Mouse (Mus musculus) spleen, postnatal 4 days (tissue): ENCODE measurements around the gene Rps6kb2.
A peak's percentile ranks its signal among the peaks of the same experiment; 100 is the strongest.

Experiments
- DNase-seq, 2 experiments: peaks; one replicate each; pipeline ENCODE4 v3.0.0; 2022; ENCODE audit warnings: low spot score in 2 of 2

Gene Rps6kb2

DNA sequence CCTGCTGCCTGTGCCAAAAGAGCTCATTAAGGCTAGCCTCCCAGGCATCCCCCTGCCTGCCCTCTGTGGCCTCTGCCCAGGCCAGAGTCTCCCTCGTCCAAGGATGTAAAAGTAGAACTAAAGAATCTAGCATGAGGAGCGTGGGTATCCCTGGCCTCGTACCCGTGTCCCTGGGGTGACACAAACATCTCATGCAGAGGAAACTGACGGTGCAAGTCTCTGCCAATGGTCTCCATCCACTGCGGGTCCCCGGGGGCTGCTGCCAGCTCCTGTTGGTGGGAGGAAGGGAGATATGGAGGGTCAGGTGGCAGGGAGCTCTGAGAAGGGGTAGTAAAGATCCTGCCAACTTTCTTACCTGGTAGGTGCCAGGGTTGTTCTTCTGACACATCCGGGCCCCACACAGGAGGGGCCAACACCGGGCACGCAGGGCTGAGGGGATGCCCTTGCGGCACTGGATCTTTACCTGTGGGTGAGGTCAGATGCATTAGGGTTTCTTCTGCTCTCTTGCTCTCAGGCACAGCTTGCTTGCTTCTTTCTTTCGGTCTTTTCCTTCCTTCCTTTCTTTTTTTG is 26.0 kb upstream of the Rps6kb2 start:
- DNase-seq, result no peak

DNA sequence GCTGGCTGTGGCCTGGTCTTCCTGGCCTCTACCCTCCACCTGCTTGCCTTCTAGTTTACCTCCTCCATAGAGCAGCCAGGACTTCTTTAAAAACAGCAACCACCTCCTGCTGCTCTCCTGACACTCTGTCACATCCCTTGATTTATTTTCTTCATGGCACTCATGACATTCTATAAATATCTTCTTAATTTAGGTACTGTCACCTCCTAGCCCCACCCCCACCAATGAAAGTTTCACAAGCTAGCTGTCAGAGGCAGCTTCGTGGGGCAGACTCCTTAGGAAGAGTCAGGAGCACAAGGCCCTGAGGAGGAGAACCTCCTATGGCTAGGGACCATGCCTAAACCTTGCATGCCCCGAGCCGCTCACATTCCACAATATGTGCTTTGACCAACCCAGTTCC is 24.1 kb upstream of the Rps6kb2 start:
- no peak for DNase-seq

DNA sequence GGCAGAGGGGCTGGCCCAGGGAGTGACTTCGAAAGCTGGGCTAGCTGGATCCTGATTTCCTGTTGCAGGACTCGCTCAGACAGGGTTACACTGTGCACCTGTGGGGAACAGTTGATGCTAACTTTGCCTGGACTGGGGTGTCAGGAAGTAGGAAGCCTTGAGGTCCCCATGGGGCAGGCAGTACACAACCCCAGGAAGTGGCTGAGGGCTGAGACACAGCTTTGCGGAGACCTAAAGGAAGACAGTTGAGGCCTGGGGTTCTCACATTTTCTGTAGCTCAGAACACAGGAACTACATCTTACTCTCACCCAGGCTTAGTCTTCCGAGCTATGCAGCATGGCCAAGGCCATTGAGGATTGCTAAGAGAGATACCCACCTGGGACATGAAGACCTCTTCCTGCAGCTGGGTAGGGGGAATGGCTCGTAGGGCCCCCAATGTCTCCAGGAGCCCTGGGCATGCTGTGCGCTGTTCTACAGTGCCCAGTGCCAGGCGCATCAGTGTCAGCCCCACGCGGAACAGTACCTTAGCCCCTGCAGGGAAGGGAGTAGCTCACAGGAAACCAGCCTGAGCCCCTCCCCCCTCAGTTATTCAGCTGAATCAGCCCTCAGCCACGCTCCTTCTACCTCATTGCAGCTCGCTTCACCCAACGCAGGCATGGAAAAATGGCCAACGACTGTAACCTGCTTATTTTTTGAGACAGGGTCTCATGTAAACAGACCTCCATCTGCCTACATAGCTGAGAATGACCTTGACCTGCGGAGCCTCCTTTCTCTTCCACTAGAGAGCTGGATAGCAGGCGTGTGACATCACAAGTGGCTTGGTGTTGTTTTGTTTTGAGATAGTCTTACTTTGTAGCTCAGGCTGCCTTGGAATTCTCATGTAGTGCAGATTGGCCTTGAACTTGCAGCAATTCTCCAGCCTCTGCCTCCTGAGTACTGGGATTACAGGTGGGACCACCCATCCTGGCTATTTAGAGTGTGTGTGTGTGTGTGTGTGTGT is 22.1 kb upstream of the Rps6kb2 start:
- peak; percentile 63 to 78 for DNase-seq

DNA sequence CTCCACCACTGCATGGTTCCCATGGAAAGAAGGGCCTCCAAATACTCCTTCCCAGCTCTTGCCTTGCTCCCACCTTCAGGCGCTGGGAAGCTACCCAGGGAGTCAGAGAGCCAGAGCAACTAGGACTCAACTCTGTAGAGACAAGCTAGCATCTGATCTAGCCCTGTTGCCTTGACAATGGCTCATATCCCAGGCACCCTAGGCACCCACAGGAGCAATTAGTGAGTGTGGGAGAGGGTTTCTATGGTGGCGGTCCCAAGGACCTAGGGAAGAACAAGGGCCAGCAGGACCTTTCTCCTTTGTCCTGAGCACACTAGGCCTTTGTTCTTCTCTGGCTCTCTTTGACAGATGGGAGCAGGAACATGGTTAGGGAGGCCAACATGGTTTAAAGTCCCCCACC is 20.5 kb upstream of the Rps6kb2 start:
- no peak for DNase-seq

DNA sequence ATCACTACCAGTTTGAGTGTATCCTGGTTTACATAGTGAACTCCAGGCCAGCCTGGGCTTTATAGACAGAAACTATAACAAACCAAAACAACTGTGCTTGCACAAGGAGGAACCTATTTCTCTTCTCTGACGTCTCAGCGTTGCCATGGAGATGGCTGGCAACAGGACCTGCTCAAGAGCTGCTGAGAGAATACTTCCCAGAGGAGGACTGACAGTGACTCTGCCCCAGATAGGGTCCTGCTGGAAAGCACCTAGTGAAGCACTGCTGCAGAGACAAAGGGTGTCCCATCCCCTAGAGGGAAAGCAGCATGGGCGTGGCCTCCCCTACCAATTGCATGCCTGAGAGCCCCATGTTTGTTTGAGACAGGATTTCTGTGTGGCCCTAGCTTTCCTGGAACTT is 18.7 kb upstream of the Rps6kb2 start:
- DNase-seq, result peak in 1 of 2 experiments; percentile 48

DNA sequence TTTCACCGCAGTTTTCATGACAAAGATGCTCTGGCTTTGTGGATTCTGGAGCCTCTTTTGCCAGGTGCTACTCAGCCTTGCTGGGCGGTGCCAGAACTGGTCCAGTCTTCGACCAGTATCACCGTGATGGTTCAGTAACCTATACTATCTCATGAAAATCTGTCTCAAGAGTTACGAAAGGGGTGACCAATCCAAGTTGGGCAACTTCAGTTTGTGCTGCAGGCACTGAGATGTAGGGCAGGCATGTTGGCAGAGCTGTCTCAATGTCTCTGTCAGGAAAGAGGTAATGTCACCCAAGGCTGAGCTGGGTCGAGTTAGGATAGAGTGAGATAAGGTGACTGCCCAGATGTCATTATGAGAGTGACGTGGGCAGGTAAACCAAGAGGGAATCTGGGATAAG is 17.3 kb upstream of the Rps6kb2 start:
- DNase-seq, result no peak

DNA sequence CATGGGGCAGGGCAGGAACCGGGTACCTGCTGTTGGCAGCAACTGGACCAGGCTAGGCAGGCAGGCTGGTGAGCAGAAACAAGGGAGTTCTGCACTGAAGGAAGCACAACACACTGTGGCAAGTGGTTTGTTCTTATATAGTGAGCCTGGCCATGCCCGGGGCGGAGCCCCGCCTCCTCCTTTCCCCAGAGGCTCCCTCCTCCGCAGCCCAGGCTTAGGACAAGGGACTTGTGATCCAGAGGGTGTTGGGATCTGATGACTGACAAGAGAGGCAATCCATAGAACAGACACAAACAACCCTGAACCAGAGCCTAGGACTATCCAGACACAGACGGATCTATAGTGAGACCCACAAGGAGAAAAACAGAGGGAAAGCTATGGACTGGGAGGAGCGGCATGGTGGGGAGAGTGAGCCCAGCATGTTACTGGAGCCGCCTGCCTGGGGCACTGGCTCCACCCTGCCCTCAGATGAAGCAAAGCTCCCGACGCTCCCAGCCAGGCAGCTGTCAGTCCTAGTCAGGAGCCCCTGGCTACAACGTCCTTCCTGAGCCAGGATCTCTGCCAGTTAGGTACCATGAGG is 12.3 kb upstream of the Rps6kb2 start, which contains the start of gene Carns1:
Carns1 (minus strand) TSS at position 112 of the 580 bp plus-strand sequence.
- DNase-seq, result no peak

DNA sequence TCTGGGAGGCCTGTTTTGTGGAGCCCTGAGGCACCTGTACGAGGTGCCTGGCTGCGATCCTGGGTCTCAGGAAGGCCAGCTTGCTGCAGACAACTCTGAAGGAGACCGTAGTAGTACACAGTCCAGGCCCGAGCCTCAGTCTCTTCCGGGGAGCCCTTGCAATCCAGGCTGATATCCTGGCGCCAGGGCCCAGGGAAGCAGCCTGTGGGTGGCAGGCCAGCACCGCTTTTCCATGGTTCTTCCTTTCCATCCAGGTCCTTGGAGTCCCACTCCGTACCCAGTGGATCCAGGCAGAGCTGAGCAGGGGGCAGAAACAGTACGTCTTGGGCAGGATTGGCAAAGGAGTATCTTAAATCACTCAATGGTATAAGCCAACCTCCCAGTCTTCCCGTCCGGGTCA is 9.8 kb upstream of the Rps6kb2 start:
- no peak for DNase-seq

DNA sequence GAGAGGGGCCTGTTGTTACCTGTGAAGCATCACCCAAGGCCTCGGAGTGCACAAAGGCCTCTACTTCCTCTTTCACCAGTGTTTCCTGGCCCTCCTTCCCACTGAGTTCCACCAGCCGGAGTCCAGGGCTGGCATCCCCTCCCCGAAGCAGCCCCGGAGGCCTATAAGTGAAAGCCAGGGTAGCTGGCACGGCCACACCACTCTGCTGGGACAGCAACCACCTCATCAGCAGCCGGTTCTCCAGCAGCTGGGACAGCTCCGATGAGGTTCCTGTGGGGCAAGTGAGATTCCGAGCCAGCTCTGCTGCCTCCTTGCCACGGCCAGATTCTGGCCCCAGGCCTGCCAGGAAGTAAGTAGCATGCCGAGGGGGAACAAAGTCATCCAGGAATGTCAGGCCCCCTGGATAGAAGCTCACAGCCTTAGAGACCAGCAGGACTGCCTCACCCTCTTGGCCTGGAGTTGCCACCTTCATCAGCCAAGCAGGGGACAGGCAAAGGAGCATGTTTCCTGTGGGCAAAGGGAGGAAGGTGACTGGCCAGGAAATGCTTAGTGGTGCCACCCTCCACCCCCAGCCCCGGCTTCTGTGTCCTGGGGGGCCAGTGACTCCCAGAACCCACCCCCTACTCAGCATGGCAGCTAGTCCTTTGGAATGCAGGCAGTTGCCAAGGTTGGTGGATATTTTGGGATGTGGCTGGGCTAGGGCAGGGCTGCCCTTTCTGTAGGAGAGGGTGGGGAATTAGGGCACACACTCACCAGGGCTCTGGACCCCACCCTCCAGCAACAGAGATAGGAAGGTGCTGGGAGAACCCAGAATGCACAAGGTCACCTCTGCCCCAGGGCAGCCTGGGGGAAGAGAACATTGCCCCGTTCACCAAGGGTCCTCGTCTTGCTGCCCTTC is 8.5 kb upstream of the Rps6kb2 start:
- DNase-seq, result peak in 1 of 2 experiments; percentile 72

DNA sequence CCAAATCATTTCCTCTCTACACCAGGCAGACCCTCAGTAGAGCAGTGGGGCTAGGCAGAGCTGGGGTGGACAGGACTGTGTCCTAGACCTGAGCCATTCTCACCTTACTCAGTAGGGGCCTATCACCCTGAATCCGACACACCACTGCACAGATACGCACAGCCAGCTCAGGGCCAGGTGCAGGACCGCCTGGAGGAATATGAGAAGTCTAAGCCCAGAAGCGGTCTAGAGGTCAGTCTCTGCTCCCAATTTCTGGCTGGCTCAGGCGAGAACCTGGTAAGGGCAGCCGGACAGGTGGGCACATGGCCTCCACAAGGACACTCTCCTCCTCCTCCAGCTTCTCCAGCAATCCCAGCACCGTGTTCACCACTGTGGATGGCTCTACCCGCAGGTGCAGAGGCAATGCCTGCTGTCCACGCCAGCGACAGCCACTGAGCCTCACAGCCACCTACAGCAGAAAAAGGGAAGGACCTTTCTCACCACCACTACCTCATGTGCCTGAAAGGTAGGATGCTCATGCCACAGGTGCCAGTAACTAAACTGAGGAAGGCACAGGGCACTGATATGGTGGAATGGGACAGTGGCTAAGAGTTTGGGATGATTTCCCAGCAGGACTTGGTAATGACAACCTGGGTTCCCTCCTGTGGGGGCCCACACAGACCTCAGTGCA is 7.7 kb upstream of the Rps6kb2 start:
- no peak for DNase-seq

DNA sequence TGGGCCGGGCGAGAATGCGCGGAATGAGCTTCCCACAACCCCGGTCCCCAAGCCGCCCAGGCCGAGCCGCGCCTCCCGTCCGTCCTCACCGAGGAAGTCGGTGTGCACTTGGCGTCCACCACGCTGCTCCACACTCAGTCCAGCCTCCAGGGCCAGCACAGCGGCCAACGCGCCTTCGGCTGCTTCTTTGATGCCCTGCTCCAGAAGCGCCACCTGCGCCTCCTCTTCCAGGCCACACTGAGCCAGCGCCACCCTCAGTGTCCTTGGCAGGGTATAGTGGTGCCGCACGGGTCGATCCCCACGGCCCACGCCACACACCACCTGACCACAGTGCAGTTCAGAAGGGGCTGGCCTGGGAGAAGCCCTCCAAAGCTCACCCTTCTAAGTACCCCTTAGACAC is 6.7 kb upstream of the Rps6kb2 start:
- no peak for DNase-seq

DNA sequence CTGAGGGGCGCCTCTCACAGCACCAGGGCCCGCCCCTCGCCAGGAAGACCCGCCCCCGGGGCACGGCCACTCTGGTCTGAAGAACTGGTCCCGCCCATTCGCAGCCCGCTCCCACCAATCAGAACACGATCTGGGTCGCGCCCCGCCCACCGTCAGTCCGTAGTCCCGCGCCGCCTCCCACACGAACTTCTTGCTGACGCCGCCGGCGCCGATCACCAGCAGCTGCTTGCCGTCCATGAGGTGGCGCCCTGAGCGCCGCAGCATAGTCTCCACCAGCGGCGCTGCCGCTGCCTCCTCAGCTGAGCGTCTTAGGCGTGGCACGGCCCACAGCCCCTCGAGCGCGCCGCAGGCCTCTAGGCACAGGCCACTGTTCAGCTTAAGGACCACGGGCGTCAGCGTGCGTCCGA is 6.2 kb upstream of the Rps6kb2 start:
- peak; percentile 100 for DNase-seq

DNA sequence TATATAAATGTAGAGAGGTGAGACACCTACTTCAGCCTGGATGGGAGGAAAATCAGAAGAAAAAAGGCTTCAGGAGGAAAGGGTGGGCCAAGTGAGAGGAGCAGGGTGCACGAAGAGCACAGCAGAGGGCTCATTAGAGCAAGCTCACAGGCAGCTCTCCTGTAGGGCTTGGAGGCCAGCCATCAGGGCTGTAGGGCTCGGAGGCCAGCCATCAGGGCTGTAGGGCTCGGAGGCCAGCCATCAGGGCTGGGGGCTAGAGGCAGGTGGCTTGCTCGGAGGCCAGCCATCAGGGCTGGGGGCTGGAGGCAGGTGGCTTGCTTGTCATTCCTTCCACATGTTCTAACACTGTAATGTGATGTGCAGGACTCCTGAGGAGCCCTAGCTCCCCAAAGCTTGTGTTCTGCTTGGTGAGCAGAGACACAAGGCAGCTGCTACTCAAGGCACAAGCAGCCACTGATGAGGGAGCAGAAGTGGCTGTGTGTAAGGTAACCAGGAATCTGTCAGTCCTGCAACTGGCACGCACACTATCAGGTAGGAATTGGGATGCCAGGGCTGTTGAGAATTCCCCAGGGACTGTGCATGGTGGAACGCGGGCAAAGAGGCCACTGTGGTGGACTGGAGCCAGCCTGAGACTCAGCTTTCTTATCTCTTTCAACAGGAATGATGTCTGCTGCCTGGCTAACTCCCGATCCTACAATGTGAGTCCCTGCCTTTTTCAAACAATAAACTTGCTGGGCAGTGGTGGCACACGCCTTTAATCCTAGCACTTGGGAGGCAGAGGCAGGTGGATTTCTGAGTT is 3.7 kb upstream of the Rps6kb2 start:
- DNase-seq, result no peak

DNA sequence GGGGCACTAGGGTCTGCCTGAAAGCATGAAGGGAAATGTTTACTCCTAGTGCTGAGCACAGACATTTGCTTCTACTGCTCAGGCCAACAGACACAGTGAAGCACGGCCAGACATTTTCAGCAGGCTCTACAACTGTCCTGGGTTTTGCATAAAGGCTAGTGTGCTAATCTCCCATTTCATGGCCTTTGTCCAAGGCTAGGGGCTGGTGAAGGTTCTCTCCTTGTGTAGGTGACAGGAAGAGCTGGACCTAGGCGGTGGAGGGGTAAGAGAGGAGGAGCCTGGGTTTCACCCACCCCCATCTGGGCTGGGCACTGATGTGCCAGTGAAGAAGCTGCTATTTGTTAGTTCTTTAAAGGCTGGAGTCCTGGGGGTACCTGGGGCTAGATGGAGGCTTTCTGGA is 1.6 kb upstream of the Rps6kb2 start:
- no peak for DNase-seq

DNA sequence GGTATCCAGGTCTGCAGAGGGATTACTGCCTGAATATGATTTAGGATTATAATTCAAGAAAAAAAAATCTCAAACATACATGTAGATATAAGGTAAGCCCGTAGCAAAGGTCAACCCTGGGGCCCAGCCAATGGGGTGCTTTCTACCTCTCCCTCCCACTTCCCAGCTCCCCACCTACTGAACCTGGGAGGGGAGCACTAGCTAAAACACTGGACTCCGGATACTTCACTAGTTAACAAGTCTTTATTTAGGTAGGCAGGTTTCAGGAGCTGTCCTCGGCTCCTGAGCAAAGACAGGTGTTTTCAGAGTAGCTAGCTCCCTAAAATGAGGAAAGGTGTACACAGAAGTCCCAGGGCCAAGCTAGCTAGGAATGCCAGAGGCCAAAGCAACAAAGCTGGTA is 946 bp upstream of the Rps6kb2 start:
- no peak for DNase-seq

DNA sequence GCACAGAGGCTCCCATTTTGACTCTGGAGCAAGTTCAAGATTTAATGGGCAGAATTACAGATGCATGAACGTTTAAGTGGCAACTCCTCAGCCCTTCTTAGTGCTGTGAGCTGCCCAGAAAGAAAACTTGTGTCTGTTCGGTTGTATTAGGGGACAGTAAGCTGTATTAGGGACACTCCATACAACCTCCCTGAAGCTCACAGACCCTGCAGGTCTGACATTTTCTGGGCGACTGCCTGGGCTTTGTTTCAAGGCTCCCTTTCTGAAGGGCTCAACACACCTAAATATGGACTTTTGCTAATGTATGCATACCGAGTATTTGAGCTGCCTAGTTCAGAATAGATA is 361 bp upstream of the Rps6kb2 start:
- DNase-seq, result no peak

DNA sequence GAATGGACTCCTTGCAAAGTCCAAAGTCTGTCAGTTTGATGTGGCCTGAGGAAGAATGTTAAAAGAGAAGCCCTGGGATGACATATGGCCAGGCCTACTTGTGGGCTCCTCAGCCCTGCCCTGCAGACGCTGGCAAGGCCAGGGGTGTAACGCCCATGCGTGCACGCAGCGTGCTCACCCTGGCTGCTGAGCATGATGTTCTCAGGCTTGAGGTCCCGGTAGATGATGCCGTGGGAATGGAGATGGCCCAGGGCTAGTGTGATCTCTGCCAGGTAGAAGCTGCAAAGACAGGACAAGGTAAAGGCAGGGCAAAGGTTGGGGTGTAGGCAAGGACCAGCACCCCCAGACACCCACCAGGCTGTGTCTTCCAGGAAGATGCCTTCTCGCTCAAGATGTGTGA is 4.1 kb downstream of the Rps6kb2 start:
- no peak for DNase-seq

DNA sequence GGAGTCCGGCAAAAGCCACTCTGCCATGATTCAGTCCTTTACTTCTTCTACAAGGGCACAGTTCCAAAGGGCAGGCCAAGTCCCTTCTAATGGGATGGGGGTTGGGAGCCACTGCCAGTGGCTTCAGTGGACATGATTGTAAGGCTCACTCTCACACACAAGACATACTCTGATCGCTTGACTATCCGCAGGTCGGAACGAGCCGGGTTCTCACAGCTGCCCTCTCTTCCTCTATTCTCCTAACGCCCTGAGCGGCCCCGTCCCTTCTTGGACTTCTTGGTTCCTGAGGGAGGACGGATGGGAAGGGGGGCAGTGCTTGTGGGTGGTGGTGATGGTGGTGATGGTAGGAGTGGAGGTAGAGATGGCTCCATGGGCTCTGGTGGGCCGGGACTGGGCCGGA is 6.4 kb downstream of the Rps6kb2 start:
- no peak for DNase-seq

DNA sequence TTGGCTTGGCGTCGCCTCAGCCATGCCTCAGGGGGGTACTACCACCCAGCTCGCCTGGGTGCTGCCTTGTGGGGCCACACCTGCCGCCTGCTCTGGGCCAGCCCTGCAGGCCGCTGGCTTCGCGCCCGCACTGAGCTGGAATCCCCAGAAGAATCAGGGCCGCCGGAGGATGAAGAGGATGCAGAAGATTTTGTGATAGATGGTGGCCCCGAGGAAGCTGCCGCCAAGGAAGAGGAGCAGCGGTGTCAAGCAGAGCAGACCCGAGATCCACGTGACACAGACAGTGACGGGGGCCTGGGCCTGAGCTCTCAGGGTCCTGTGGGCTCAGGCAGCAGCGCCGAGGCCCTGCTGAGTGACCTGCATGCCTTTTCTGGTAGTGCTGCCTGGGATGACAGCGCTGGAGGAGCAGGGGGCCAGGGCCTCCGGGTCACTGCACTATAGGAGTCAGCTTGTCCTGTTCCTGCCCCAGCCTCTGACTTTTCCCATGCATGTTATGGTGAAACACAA is 7.0 kb downstream of the Rps6kb2 start:
- no peak for DNase-seq
